Mouse (Mus musculus) naive thymus-derived CD4-positive, alpha-beta T cell, adult 5 months (primary cell): ENCODE measurements around the gene Rictor. TPM values are rescaled to one million over a fixed set of nuclear protein-coding genes. Genes with fewer than 3 reads are reported as not detected.

ENCODE experiments used
- polyA plus RNA-seq: library from polyadenylated mRNA; unstranded; fragments of 100-300 nt; shearing (Covaris generic); gene quantifications from one replicate; pipeline ENCODE4 v1.2.1, GENCODE M21; 2017

The Rictor gene
- 158 TPM for polyA plus RNA-seq

GRCm38 (mm10) chr15:6707936-6708525, at the start of gene Rictor:
Gene Rictor (plus strand): TSS chr15:6708379.

Other genes with a start within 250 kb of the Rictor start
- gene Fyb, start 185.5 kb upstream of the Rictor start, polyA plus RNA-seq, result 742 TPM
- gene Osmr, start 166.6 kb downstream of the Rictor start, polyA plus RNA-seq, result 0.16 TPM